Mouse (Mus musculus): Measurements from ENCODE around the gene Cdk9.

Gene Cdk9

GRCm38 (mm10) chr2:32676821-32677220, 36.1 kb downstream of the Cdk9 start:
- no peak for DNase-seq (ENCODE audit: low spot score)

GRCm38 (mm10) chr2:32673176-32673917, 39.5 kb downstream of the Cdk9 start:
- no peak for DNase-seq (ENCODE audit: low spot score)

GRCm38 (mm10) chr2:32671907-32672595, 40.8 kb downstream of the Cdk9 start:
- no peak for DNase-seq (ENCODE audit: low spot score)

DNA sequence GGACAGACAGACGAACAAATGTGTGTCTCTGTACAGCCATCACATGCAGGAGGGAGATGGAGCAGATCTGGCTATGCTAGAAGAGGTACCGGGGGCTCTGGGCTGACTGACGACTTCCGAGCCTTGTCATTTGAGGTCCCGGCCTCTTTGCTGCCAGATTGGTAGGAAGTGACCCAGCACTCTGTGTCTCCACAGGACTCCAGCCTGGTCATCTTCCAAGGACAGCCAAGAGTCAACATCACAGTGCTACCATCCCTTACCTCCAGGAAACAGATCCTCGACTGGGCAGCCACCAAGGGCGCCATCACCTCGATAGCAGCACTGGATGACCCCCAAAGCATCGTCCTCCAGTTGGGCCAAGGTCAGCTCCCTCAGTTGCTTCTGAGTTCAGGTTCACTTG, 41.7 kb downstream of the Cdk9 start:
- no peak for DNase-seq (ENCODE audit: low spot score)

- no peak for DNase-seq (ENCODE audit: low spot score)
Observed at GRCm38 (mm10) chr2:32669876-32670275, 43.0 kb downstream of the Cdk9 start.

DNA sequence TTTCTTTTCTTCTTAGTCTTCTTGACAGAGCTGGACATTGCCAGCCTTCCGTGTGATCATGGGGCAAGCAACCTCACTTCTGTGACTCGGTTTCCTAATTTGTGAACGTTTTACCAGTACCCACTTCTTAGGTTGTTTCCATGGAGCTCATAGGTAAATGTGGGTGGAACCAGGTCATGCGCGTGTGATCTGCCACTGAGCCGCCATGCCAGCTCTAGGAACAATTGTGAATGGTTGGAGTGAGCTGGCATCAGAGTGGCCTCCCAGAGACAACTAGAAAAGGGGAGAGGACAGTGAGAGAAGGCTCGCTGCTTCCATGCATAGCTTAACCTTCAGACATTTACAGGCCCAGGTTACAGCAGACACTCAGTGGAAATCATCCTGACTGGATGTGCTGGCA, 44.7 kb downstream of the Cdk9 start:
- no peak for DNase-seq (ENCODE audit: low spot score)

DNA sequence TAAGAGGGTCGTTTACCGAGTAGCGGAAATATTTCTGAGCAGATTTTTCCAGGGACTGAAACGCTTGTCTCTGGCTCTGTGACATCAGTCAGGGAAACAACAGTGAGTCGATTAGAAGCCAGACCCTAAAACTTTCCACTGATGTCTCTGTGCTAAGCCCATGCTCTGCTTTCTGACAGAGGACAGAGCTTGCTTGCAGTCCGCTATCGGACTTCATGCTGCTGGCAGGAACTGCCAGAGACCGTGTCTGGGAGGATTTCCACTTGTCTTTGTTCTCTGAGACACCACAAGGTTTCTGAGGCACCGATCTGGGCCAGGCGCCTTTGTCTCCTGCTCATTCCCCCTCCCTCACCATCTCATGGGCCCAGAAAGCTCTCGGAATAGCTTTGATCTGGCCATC, 45.1 kb downstream of the Cdk9 start:
- DNase-seq (ENCODE audit: low spot score): no peak

- DNase-seq (ENCODE audit: low spot score): no peak
Observed at GRCm38 (mm10) chr2:32665853-32666252, 47.0 kb downstream of the Cdk9 start.

GRCm38 (mm10) chr2:32665345-32665744, 47.5 kb downstream of the Cdk9 start:
- no peak for DNase-seq (ENCODE audit: low spot score)

GRCm38 (mm10) chr2:32662291-32662690, 50.6 kb downstream of the Cdk9 start:
- no peak for DNase-seq (ENCODE audit: low spot score)

GRCm38 (mm10) chr2:32661509-32662107, 51.3 kb downstream of the Cdk9 start:
- DNase-seq (ENCODE audit: low spot score): no peak

GRCm38 (mm10) chr2:32658873-32659272, 54.0 kb downstream of the Cdk9 start:
- DNase-seq (ENCODE audit: low spot score): no peak

DNA sequence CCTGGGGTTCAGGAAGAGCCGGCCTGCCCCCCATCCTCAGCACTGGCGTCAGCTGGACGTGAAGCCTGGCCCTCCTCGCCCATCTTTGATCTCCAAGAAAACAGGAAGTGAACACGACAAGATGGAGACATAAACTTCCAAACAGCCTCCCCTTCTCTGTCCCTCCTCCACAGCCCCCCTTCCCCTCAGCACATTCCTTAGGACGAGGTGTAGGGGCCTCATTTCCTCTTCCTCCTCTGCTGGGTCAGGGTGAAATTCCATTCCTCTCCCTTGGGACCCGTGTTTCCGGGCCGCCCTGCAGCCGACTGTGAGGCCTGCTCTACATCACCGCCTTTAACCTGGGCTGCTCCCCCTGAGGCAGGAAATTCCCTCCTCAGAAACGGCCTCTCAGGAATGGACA, 57.0 kb downstream of the Cdk9 start:
- no peak for DNase-seq (ENCODE audit: low spot score)

All from layer of hippocampus, adult 9-10 months (tissue).